In genomic region chr1:127808671-127809070, GRCm38 (mm10) we compare ENCODE assay signal across 30 mouse cellular contexts. TPM values are rescaled to one million over a fixed set of nuclear protein-coding genes. Genes with fewer than 3 reads are reported as not detected.
"Had no signal": no experiment of that assay in that cellular context is flagged by ENCODE, and none has a peak within 500 bp of the region (broad histone marks: within the 10 kb centered on the region; RNA-seq: fewer than 3 reads in every experiment).

No protein-coding gene starts in this region.

- ATAC-seq: forebrain, embryonic 13.5 days; forebrain, embryonic 14.5 days; forebrain, embryonic 15.5 days; forebrain, embryonic 16.5 days; forebrain, postnatal 0 days had no signal

- DNase-seq: cerebellum, adult 2 months; cerebellum, adult 8-10 months; cerebellum, adult 9-10 months; cerebellum, adult 9-11 months; cerebellum, postnatal 10 days; cerebellum, postnatal 14 days; cerebellum, postnatal 25 days; cerebellum, postnatal 36 days; embryo, embryonic 11 days; forebrain, postnatal 0 days; gastrocnemius, adult 2 months; gastrocnemius, postnatal 10 days; gastrocnemius, postnatal 14 days; gastrocnemius, postnatal 25 days; gastrocnemius, postnatal 36 days; heart, adult 18-20 months; heart, adult 2 months had no signal

- H3K9me3 ChIP-seq: embryonic facial prominence, embryonic 10.5 days; embryonic facial prominence, embryonic 12.5 days; embryonic facial prominence, embryonic 13.5 days; embryonic facial prominence, embryonic 15.5 days; forebrain, embryonic 10.5 days; forebrain, embryonic 12.5 days; forebrain, embryonic 13.5 days; forebrain, embryonic 15.5 days had no signal

- H3K4me1 ChIP-seq: embryonic facial prominence, embryonic 10.5 days; embryonic facial prominence, embryonic 12.5 days; embryonic facial prominence, embryonic 13.5 days; embryonic facial prominence, embryonic 15.5 days; forebrain, embryonic 10.5 days; forebrain, embryonic 12.5 days; forebrain, embryonic 13.5 days; forebrain, embryonic 15.5 days had no signal

- H3K4me2 ChIP-seq: embryonic facial prominence, embryonic 12.5 days; embryonic facial prominence, embryonic 13.5 days; embryonic facial prominence, embryonic 15.5 days; forebrain, embryonic 12.5 days; forebrain, embryonic 13.5 days; forebrain, embryonic 15.5 days had no signal

- H3K9ac ChIP-seq: embryonic facial prominence, embryonic 12.5 days; embryonic facial prominence, embryonic 13.5 days; embryonic facial prominence, embryonic 15.5 days; forebrain, embryonic 12.5 days; forebrain, embryonic 13.5 days; forebrain, embryonic 15.5 days; forebrain, postnatal 0 days had no signal

- H3K4me3 ChIP-seq: embryonic facial prominence, embryonic 10.5 days; embryonic facial prominence, embryonic 12.5 days; embryonic facial prominence, embryonic 13.5 days; embryonic facial prominence, embryonic 15.5 days; erythroblast, embryonic 14.5 days; forebrain, embryonic 10.5 days; forebrain, embryonic 12.5 days; forebrain, embryonic 13.5 days; forebrain, embryonic 15.5 days; gastrocnemius, adult 2 months; heart, adult 2 months had no signal

- H3K27me3 ChIP-seq: embryonic facial prominence, embryonic 12.5 days; embryonic facial prominence, embryonic 13.5 days; embryonic facial prominence, embryonic 15.5 days; forebrain, embryonic 12.5 days; forebrain, embryonic 13.5 days; forebrain, embryonic 15.5 days had no signal

- H3K27ac ChIP-seq: embryonic facial prominence, embryonic 10.5 days; embryonic facial prominence, embryonic 12.5 days; embryonic facial prominence, embryonic 13.5 days; embryonic facial prominence, embryonic 15.5 days; forebrain, embryonic 10.5 days; forebrain, embryonic 12.5 days; forebrain, embryonic 13.5 days; forebrain, embryonic 15.5 days; gastrocnemius, adult 2 months; heart, adult 2 months had no signal

RNA-seq across cellular contexts. Expression of gene Map3k19, which starts 46.2 kb away (rescaled TPM):
- polyA plus RNA-seq: embryonic facial prominence, embryonic 11.5 days; embryonic facial prominence, embryonic 13.5 days; erythroblast, embryonic 14.5 days; forebrain, embryonic 10.5 days; forebrain, embryonic 11.5 days had no signal
